Mouse (Mus musculus) heart, embryonic 10.5 days (tissue): ENCODE measurements at regions not wholly inside any gene's neighbourhood (a gene's known extent, or its start where the extent isn't known, plus 50 kb on each side); places are given as distances from the start of the nearest gene placed in this dataset.

ENCODE experiments used
- DNase-seq: peaks from one replicate; pipeline ENCODE4 v3.0.0-alpha.2; 2017; ENCODE audit warnings: low spot score
- H3K27ac ChIP-seq: fragments of 300-500 bp; sonication (generic); 2 replicates; pipeline ENCODE4 v1.5.1; 2016; ENCODE audit warnings: mild to moderate bottlenecking
- H3K27me3 ChIP-seq: fragments of 300-500 bp; sonication (generic); 2 replicates; pipeline ENCODE4 v1.6.1; 2016; ENCODE audit warnings: mild to moderate bottlenecking; ENCODE audit not compliant: poor library complexity, insufficient read depth, severe bottlenecking
- H3K36me3 ChIP-seq: fragments of 300-500 bp; sonication (generic); 2 replicates; pipeline ENCODE4 v1.6.1; 2016; ENCODE audit warnings: mild to moderate bottlenecking, moderate library complexity
- H3K4me1 ChIP-seq: fragments of 300-500 bp; sonication (generic); 2 replicates; pipeline ENCODE4 v1.6.1; 2016; ENCODE audit warnings: mild to moderate bottlenecking
- H3K4me3 ChIP-seq: fragments of 300-500 bp; sonication (generic); 2 replicates; pipeline ENCODE4 v1.5.1; 2016; ENCODE audit warnings: mild to moderate bottlenecking, moderate library complexity
- H3K9me3 ChIP-seq: fragments of 300-500 bp; sonication (generic); 2 replicates; pipeline ENCODE4 v1.6.1; 2016; ENCODE audit warnings: mild to moderate bottlenecking, moderate library complexity
- WGBS: fragments of 180-500 bp; shearing (Covaris S2); methylation state at CpG from one replicate; pipeline ENCODE4 v1.1.7; 2016; 5-methylcytosine and 5-hydroxymethylcytosine counted together

DNA sequence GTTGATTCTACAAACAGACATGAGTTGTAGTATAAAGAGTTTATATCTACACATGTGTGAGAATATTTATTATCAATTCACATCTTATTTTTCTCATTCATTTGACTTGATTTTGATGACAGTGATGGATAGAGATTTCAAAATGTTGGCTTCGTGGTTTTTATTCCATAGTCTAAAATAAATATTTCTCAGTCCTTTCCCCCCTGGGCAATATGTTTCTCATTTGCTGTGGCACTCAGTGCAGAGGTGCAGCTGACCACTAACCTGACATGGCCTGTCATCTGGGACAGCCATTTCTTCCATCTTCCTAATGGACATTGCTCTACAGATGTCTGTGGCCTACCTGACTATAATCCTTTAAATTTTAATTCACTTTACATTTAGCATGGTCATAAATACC is 1413.5 kb upstream of the Zeb2 start:
- H3K27ac ChIP-seq, result no peak overlapping the region
- no peak for DNase-seq
- no peaks in the 10 kb centered on the region for H3K4me1 ChIP-seq
- H3K27me3 ChIP-seq, result no peaks in the 10 kb centered on the region
- 78% methylated on average over 1 of the region's 1 CpGs for WGBS
- H3K36me3 ChIP-seq, result no peaks in the 10 kb centered on the region
- no peaks in the 10 kb centered on the region for H3K9me3 ChIP-seq
- no peak overlapping the region for H3K4me3 ChIP-seq

DNA sequence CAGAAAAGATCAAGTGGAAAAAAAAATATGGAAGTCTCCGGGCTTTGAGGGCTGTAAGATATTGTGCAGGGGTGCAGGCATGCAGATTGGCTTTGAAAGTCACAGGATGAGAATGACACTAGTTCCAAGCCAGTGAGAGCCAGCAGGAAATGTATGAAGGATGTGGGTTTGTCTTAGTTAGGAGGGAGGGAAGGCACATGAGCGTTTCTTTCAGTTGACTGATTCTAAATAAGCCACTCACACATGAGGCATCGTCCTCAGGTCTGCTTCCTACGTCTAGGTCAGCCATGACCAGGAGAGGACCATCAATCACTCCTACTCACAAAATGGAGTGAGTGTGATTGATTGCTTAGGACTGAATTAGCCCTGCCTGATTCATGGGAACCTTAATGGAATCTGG is 1408.0 kb upstream of the Zeb2 start:
- peaks cover 13% of the 10 kb centered on the region for H3K4me1 ChIP-seq
- H3K27me3 ChIP-seq, result no peaks in the 10 kb centered on the region
- 38% methylated on average over 4 of the region's 4 CpGs for WGBS
- H3K27ac ChIP-seq, result peak overlapping the region; percentile 36; the same call in 1 of the 2 replicates
- no peak overlapping the region for H3K4me3 ChIP-seq
- no peak for DNase-seq
- no peaks in the 10 kb centered on the region for H3K9me3 ChIP-seq
- H3K36me3 ChIP-seq, result no peaks in the 10 kb centered on the region

DNA sequence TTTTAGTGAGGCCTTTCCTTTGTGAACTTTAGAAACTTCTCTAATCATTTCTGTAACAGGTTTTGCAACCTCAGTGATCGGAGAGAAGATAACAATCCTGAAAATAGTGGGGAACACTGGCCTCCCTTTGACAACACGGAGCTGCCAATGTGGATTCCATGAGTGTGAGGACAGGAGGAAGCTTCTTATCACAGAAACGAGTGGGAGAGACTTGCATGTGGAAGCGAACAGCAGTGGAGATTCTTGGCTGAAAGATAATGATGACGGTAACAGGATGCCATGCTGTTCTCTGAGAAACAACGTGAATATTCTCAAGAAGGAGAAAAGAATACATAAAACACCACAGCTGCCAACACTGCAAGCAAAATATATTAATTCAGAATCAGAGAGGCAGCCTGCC is 1407.4 kb upstream of the Zeb2 start:
- H3K27me3 ChIP-seq, result no peaks in the 10 kb centered on the region
- no peak for DNase-seq
- peak overlapping the region; percentile 36; the same call in 1 of the 2 replicates for H3K27ac ChIP-seq
- no peaks in the 10 kb centered on the region for H3K36me3 ChIP-seq
- H3K4me3 ChIP-seq, result no peak overlapping the region
- H3K4me1 ChIP-seq, result peaks cover 13% of the 10 kb centered on the region
- WGBS, result 5% methylated on average over 6 of the region's 6 CpGs
- no peaks in the 10 kb centered on the region for H3K9me3 ChIP-seq

DNA sequence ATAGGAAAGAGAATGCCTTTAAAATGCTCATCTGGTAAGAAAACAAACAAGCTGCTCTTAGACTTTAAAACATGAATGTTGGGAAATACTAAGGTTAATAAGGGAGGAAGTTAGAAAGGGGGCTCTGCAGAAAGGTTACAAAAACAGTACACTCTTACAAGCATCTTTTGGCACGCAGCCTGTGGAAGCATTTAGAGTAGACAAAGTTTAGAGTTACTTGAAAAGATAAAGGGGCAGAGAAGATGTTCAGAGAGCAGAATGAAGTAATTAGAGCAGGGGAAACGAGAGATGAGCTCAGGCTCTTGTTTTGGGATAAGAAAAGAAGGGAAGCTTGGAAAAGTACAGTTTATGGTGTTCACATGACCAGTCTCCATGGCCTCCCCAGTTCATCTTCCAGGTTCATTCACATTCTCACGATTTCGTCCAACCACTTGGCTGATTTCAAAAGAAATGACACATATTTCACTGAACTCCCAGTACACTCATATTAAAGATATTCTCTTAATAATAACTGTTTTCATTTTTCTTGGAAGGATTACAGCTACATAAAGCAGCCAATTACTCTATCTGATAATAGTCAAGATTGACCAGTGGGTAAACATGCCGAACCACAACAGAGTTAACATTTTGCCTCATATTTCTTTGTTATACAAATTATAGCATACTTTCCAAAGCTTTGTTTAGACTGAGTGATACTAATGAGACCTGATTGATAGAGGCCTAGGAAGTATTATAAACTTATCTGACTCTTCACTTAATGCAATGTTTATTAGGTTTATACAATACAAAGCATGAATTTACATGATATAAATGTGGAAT is 1404.2 kb upstream of the Zeb2 start:
- Histone ChIP-seq H3K9me3 (no peaks in the 10 kb centered on the region), H3K4me3 (no peak overlapping the region), H3K27ac (no peak overlapping the region), H3K36me3 (no peaks in the 10 kb centered on the region), H3K27me3 (no peaks in the 10 kb centered on the region), H3K4me1 (peaks cover 13% of the 10 kb centered on the region)
- DNase-seq, result no peak
- WGBS, result 69% methylated on average over 5 of the region's 5 CpGs

DNA sequence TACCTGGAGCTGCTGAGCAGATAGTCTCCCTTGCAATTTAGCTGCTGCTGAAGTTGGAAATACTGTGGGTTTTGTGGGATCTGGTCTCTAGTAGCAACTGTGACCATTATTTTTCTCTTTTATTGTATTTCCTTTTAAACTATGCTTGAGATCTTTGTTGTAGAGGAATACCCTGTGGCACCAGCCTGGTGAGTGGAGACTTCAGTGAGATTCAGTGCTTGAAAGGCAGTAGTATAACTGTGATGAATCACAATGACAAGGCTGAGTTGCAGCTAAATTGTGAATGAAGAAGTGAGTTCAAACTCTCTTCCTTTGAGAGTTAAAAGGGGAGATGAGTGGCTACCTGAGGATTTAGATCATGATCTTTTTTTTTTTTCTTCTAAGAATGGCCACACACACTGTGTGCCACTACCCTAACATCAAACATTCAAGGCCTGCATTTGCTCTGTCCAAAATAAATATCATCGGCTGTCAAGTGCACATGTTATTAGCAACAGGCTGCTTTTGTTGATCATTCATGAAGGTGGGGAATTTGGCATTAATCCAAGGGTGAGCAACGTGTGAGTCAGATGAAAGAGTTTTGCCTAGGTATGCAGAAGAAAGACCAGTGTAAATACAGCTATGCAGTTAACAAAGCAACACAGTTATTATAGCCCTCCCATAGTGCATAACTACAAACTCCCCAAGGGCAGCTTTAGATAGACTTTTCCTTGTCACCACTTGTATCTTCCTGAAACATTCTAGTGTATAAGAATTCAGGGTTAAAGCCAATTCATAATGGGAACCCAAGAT is 1395.2 kb upstream of the Zeb2 start:
- WGBS, result 49% methylated on average over 2 of the region's 2 CpGs
- DNase-seq, result no peak
- no peak overlapping the region for H3K27ac ChIP-seq
- H3K27me3 ChIP-seq, result no peaks in the 10 kb centered on the region
- H3K4me3 ChIP-seq, result no peak overlapping the region
- H3K36me3 ChIP-seq, result no peaks in the 10 kb centered on the region
- no peaks in the 10 kb centered on the region for H3K9me3 ChIP-seq
- H3K4me1 ChIP-seq, result no peaks in the 10 kb centered on the region

DNA sequence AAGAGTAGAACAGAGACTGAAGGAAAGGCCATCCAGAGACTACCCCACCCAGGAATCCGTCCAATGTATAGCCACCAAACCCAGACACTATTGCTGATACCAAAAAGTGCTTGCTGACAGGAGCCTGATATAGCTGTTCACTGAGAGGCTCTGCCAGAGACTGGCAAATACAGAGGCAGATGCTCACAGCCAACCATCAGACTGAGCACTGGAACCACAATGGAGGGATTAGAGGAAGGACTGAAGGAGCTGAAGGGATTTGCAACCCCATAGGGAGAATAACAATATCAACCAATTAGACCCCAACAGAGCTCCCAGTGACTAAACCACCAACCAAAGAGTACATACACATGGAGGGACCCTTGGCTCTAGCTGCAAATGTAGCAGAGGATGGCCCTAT is 1389.8 kb upstream of the Zeb2 start:
- Histone ChIP-seq H3K4me3 (no peak overlapping the region), H3K27me3 (no peaks in the 10 kb centered on the region), H3K4me1 (no peaks in the 10 kb centered on the region), H3K36me3 (no peaks in the 10 kb centered on the region), H3K9me3 (no peaks in the 10 kb centered on the region), H3K27ac (no peak overlapping the region)
- DNase-seq, result no peak
- WGBS, result 27% methylated on average over 1 of the region's 1 CpGs

DNA sequence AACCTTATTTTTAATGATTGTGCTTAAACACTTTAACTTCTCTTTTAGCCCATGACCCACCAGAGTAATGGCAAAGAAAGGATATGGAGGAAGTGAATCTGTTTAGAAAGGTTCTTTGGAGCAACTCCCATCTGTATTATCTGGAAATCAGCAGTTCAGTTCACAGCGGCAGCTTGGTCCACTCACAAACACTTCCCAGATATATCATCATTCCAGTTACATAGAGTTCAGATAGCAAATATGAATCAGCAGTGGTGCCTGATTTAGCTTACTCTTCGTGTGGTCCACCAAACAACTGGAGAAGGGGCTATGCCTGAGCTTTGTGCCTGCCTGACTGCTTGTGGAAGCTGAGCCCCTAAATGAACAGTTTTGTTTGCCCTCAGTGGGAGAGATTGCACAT is 1385.9 kb upstream of the Zeb2 start:
- Histone ChIP-seq H3K27me3 (no peaks in the 10 kb centered on the region), H3K4me3 (no peak overlapping the region), H3K27ac (no peak overlapping the region), H3K9me3 (no peaks in the 10 kb centered on the region), H3K4me1 (no peaks in the 10 kb centered on the region), H3K36me3 (no peaks in the 10 kb centered on the region)
- 68% methylated on average over 2 of the region's 2 CpGs for WGBS
- DNase-seq, result no peak

DNA sequence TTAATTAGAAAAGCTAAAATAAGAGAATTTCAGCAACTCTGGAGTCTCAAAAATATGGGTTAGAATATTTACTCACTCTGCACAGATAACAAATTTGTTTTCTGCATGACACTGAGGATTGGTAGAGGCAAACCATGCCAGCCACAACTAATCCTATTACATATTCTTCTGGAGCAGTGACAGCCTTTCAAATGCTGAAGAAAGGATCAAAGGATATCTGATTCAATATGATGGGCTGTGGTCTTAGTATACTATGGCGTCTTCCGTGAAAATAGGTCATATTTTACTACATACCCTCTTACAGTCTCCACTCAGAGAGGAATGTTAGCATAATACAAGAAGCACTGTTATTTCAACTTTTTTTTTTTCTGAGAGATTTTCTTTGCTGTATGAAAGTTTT is 1375.1 kb upstream of the Zeb2 start:
- WGBS, result 85% methylated on average over 2 of the region's 2 CpGs
- H3K27ac ChIP-seq, result no peak overlapping the region
- no peaks in the 10 kb centered on the region for H3K36me3 ChIP-seq
- no peaks in the 10 kb centered on the region for H3K4me1 ChIP-seq
- H3K27me3 ChIP-seq, result no peaks in the 10 kb centered on the region
- no peaks in the 10 kb centered on the region for H3K9me3 ChIP-seq
- DNase-seq, result no peak
- H3K4me3 ChIP-seq, result no peak overlapping the region

DNA sequence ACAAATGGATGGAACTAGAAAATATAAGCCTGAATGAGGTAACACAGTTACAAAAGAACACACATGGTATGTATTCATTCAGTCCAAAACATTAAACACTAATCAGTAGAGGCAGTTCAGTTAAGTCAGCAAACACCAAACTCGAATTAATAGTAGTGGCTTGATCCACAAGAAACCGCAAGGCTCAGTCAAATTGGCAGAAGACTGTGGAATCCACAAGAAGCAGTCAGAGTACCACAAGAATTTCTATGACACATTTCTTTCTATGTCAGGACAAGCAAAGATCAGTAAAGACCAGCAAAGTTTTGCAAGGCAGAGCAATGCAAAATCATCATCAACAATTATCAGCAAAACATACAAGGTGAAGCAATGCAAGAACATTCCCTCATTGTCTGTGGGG is 1373.9 kb upstream of the Zeb2 start:
- 87% methylated on average over 2 of the region's 2 CpGs for WGBS
- H3K4me1 ChIP-seq, result no peaks in the 10 kb centered on the region

DNA sequence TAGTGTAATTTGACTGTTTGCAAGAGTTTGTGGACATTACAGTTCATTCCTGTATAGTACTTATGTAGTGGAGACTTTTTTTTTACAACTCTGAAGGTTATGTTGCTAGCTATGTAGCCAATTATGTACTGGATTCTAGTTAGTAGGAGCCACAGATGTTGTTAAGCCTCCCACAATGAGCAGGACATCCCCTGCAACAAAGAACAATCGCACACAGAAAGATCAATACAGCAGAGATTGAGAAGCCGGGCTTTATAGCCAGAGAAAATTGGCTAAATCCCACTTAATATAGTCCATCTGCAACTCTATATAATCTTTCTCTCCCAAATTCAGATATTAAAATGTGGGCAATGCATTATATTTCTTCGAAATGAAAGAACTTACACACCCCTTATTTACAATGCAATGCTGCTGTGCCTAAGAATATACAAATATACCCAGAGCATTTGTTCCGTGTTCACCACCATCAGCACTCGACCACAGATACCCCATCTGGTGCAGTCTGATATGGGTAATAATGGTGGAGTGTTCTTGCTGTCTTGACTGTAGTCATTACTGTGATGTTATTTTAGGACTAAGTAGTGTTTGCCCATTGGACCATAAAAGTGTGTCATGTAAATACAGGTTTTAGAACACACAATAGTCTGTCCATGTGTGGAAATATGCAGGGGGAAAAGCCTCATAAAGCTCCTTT is 1351.9 kb upstream of the Zeb2 start:
- no peaks in the 10 kb centered on the region for H3K27me3 ChIP-seq
- H3K36me3 ChIP-seq, result no peaks in the 10 kb centered on the region
- no peaks in the 10 kb centered on the region for H3K4me1 ChIP-seq
- DNase-seq, result no peak
- 81% methylated on average over 5 of the region's 5 CpGs for WGBS
- H3K9me3 ChIP-seq, result no peaks in the 10 kb centered on the region
- H3K27ac ChIP-seq, result no peak overlapping the region
- no peak overlapping the region for H3K4me3 ChIP-seq

More for the DNA sequence above, 1373.9 kb upstream of the Zeb2 start:
- Histone ChIP-seq H3K27ac (no peak overlapping the region), H3K36me3 (no peaks in the 10 kb centered on the region), H3K27me3 (no peaks in the 10 kb centered on the region), H3K4me3 (no peak overlapping the region), H3K9me3 (no peaks in the 10 kb centered on the region)
- no peak for DNase-seq

DNA sequence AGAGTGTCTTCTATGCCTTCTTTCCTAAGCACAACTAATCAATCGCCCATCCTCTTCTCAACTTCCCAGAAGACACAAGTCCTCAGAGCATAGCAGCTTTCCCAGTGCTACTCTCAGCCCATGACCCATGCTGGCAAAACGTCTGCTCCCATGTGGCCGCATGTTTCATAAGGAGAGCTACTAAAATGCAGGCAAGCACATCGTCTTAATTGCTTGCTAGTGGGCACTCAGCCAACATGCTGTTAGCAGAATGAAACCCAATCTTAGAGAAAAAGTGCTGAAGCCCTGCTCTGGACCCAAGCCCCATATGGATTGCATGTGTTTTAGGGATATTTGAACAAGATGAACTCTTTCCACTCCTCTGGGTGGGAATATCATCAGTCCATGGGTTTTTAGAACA is 1348.2 kb upstream of the Zeb2 start:
- no peak for DNase-seq
- no peaks in the 10 kb centered on the region for H3K36me3 ChIP-seq
- no peaks in the 10 kb centered on the region for H3K4me1 ChIP-seq

DNA sequence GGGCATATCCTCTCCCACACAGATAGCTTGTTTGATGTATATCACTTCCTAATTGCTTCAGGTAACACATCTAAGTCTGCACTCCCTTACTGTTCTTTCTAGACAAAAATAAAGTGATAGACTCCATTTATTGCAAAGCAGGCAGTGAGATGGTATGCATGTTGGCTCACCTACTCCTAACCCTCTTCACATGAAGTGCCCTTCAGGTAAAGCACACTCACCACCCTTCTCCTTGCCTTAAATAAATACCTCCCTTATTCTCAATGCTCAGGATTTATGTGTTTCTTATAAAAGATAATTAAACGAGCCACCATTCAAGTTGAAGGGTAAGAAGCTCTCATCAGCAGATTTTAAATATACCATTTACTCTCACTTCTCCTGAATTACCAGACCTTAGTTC is 1347.7 kb upstream of the Zeb2 start:
- Histone ChIP-seq H3K27me3 (no peaks in the 10 kb centered on the region), H3K9me3 (no peaks in the 10 kb centered on the region), H3K4me3 (no peak overlapping the region), H3K36me3 (no peaks in the 10 kb centered on the region), H3K27ac (no peak overlapping the region), H3K4me1 (no peaks in the 10 kb centered on the region)
- 71% methylated on average over 1 of the region's 1 CpGs for WGBS
- DNase-seq, result no peak

More for the DNA sequence above, 1348.2 kb upstream of the Zeb2 start:
- 63% methylated on average over 4 of the region's 4 CpGs for WGBS
- Histone ChIP-seq H3K27me3 (no peaks in the 10 kb centered on the region), H3K27ac (no peak overlapping the region), H3K4me3 (no peak overlapping the region), H3K9me3 (no peaks in the 10 kb centered on the region)

DNA sequence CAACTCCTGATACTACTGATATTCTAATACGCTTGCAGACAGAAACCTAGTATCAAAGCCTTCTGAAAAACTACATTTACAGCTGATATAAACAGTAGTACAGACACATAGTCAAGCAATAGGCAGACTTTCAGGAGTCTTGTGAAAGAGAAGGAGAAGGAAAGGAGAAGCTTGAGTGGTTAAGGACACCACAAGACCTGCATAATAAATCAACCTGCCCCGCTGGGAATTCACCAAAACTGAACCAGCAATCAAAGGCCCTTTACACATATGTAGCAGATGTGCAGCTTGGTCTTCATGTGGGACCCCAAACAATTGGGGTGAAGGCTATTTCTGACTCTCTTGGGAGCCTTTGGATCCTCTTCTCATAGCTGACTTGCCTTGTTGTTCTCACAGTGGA is 1345.5 kb upstream of the Zeb2 start:
- Histone ChIP-seq H3K9me3 (no peaks in the 10 kb centered on the region), H3K27ac (no peak overlapping the region), H3K4me1 (no peaks in the 10 kb centered on the region), H3K27me3 (no peaks in the 10 kb centered on the region), H3K36me3 (no peaks in the 10 kb centered on the region), H3K4me3 (no peak overlapping the region)
- DNase-seq, result no peak
- WGBS, result 85% methylated on average over 2 of the region's 2 CpGs
